Mouse (Mus musculus): ENCODE measurements around the gene Grem2.

Gene Grem2

DNA sequence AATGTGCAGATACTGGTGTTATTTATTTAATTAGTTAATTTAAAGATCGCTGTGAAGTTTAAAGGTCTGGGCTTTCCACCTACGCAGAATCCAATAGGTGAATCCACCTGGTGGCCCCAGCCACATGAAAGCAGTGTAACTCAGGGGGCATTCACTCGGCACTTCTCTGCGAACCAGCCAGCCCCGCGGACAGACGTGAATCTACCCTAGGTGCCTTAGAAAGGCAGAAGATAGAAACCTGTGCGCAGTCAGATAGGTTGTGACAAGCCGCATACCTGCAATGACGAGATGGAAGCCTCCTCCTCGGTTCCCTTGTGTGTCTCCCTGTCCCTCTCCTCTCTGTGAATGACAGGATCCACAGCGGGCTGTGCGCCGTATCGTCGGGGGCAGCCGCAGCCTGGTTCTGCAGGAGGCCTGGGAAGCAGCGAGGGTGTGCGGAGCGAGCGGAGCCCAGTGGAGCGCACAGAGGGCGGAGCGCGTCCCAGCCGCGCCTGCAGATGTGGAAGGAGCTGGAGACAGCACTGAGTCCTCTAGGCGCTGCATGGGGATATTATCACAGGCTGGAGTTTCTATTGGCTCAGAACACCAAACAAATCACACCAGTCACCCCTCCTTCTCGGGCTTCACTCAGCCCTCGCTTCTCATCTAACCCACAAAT is at the start of gene Grem2:
TSS of gene Grem2 (minus strand) at position 522 of the 658 bp plus-strand sequence.
- DNase-seq (ENCODE audit: low spot score), result no peak

DNA sequence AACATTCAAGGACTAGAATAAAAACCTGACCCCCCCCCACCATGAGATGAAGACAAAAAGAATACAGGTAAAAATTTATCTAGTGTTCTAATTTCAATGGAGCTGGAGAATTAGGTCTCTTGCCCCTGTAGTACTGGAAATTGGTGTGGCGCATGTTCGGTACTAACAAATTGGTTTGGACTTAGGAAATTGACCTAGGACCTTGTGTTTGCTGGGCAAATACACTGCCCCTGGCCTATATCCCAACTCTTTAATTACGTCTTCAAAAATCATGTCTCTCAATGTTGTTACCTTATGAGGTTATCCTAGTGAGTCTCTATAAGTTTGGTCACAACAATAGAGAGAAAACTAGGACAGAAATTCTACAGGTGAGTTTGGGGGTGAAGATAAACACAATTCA is 38.2 kb upstream of the Grem2 start:
- DNase-seq (ENCODE audit: low spot score), result no peak

DNA sequence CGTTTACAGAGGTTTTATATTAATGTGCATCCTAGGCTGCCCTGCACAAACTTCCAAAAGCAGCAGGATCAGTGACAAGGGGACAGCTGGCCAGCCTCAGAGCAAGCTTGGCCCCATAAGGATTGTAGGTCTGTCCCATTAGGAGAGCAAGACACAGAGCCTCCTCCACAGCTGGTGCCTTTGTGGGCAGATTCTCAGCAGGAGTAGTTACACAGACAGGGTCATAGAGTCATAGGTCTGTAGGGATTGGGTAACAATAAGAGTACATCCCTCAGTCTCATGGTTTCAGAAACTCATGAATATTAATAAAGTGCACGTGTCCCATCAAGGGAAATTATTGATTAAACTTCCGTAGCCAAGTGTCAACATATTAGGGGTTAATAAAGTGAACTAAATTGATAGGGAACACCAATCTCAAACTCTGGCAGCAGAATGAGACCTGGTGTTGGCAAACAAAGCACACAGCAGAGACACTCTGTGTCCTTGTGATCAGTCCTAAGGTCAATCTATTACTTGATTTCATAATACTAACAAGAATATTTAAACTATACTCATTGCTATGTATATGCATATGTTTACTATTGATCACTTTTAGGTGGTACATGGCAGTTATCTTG is 9.5 kb upstream of the Grem2 start:
- no peak for DNase-seq (ENCODE audit: low spot score)

DNA sequence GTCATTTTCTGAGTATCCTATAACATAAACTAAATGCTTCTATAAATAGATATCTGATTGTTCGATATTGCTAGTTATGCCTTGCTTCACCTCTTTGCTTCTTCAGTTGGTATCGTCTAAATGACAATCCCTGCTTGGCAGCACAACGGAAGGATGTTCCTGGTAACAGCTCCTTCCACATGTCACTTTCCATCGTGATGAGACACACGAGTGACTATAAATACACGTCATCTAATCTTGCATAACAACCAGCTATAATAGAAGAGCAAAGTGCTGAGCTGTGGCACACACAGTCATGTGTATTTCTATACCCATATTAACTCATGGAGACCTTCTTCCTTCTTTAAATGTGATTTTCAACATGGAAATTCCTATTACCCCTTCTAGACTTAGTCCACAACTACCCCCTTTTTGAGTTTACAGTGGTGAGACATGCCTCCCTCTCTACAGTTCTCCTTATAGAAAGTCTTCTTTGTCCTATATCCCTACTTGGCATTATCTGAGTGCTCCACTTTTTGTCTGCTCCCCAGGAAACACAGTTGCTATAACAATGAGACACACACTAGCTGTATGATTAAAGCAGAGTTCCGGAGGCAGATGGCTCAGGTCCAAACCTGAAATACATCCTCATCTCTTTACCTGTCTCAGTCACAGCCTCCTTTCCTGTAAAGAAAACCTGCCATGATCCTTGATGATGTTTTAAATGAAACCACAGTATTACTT is 8.0 kb upstream of the Grem2 start:
- DNase-seq (ENCODE audit: low spot score), result no peak

DNA sequence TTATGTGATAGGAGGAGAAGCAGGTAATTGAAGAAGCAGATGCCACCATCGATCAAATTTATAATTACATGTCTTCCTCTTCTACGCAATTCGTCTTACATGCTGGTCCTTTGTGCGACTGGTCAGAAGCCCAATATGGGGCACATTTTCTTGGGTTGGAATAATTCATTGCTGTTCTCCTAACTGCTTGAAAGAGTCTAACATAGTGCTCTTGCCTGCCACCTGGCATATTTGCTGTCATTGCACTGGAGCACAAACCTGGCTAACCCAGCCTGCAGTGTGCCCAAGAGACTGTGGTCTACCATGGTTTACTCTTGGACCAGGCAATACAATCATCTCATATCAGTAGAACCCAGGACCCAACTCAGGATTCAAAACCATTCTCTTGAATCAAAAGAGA is 2.7 kb downstream of the Grem2 start:
- no peak for DNase-seq (ENCODE audit: low spot score)

DNA sequence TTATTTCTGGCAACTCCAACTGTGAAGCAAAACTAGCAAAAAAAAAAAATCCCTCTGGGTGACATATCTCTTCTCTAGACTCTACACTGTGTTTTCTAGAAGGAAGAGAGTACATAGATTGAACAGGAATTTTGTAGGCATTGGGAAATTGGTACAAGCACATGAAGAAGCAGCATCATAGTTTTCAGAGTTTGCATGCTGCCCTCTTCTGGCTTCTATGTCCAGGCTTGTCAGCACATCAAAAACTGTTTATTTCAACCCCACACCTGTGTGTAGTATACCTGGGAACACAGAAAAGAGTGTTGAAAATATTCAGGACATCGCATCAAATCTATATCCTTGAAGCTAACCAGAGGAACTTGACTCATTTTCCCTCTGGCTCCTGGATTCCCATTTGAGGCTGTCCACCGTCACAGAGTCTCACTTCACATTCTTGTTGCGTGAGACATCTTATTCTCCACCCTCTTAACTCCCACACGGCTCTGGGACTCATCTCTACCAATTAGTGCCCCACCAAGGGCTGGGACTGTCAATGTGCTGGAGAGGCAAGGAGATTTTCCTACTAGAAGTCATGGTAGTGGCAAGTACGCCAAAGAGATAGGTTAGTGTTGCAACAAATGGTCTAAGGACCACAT is 3.3 kb downstream of the Grem2 start:
- DNase-seq (ENCODE audit: low spot score), result no peak

DNA sequence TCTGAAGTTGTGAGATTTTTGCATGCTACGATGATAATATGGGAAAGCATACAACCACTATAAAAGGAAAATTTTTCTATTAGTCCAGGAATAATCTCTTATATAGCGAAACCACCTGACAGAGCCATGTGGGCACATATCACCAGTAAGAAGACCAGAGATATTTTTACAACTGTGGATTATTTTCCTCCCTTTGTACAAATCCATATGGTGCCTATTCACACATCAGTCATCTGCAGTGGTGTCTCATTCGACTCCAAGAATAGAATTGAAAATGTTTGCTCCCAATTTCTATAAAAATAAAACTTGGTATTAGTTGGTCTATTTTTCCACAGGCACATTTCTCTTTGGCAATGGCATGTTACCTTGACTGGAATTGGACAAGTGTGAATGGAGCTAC is 11.8 kb downstream of the Grem2 start:
- DNase-seq (ENCODE audit: low spot score), result no peak

DNA sequence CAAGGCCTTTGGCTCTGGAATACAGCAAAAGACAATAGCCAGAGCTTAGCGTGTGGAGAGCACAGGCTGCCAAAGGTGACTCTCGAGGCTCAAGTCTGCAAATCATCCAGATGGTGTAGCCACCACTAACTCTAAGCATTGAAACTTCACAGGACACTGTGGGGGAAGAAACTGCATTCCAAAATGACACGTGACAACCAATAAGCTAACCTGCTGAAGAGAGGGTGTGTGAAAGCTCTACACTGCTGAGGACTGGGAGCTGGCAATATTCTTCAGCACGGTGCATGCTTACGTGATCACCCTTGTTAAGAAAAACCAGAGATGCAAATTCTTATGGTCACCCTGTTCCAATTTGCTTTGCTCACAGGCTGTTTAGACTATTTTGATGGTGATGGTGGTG is 13.4 kb downstream of the Grem2 start:
- no peak for DNase-seq (ENCODE audit: low spot score)

DNA sequence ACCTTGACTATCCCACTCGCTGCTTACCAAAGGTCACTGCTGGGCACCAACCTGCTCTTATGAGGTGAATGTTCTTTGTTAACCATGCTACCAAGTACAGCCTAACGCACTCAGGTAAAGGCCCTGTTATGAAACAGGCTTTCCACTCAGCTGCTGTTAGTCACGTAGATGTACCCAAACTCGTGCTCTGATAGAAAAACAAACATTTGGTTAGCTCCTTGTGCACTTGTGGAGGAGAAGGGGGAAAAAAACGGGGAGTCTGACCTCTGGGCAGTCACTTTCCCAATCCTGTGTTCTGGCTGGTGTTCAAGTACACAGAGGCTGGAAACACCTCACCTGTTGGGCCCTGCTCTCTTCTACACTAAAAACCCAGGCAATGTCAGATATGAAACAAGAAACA is 14.0 kb downstream of the Grem2 start:
- DNase-seq (ENCODE audit: low spot score), result no peak

DNA sequence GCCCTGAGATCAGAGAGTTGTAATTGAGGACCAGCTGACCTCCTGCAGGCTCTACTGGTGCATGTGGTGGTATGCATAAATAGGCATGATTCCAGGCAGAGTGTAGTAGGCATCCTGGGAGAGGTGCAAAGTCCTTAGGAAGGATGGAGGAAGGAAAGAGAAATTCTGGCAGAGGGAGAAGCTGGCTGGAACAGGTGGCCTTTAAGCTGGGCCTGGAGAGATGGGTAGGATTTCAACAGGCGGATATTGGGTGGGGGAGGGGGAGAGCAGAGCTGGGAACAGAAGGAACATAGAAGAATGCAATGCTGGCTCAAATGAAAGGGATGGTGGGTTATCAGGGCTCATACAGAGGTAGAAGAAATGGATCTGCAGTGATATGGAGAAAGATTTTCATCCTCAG is 18.9 kb downstream of the Grem2 start:
- no peak for DNase-seq (ENCODE audit: low spot score)

DNA sequence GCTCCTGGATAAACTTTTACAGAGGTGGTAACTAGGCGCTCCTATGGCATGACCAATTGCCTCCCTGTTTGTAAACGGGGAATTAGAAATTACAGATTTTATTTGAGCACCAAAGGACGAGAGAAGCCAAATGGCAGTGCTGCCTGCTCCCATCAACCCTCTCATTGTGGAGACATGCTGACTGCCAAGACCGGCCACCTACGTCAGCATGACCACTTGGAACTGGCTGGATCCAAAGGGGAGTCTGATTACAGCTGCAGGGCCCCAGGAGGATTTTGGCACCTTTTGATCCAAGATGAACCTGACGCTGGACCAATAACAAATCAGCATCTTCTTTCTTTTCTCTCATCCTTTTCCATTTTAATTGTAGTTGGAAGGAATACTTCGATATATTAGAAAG is 29.1 kb downstream of the Grem2 start:
- DNase-seq (ENCODE audit: low spot score), result no peak

DNA sequence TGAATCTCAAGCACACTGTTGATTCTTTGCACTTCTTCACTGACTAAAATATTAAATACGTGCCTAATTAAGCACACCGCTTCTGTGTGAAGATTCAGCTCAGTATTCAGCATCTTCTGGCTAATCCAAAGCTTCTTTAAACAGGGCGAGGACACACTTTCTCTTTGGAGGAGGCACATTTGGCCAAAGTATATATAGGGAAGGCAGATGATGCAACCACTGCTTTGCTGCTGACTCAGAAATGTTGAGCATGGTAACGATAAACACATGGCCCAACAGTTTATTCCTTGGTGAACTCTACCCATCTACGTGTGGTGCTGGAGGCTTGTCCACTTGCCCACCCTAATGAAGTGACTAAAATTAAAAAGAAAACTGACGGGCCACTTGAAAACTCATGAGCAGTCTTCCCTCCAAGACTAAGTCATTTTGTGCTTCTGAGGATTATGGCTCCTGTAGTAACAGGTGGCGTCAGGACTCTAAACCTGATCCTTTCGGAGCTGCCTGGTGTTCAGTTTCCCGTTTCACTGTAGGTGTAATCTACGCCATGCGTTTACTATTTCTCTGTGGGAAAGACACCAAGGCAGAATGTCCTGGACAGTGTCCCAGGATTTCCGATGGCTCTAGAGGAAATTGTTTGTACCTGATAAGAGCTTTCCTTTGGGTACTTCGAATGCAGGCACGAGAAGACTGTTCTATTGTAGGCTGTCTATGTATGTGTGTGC is 32.8 kb downstream of the Grem2 start:
- DNase-seq (ENCODE audit: low spot score), result no peak

DNA sequence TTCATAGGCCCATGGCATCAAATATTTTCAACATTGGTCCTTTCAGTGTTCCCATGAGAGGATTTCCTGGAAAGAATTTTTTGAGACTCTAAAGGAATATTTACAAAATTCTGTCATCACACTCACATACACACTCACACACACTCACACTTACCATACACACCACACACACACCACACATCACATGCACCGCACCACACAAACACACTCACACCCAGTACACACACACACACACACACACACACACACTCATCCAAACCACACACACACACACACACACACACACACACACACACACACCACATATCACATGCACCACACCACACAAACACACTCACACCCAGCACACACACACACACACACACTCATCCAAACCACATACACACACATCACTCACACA is 33.5 kb downstream of the Grem2 start:
- no peak for DNase-seq (ENCODE audit: low spot score)

DNA sequence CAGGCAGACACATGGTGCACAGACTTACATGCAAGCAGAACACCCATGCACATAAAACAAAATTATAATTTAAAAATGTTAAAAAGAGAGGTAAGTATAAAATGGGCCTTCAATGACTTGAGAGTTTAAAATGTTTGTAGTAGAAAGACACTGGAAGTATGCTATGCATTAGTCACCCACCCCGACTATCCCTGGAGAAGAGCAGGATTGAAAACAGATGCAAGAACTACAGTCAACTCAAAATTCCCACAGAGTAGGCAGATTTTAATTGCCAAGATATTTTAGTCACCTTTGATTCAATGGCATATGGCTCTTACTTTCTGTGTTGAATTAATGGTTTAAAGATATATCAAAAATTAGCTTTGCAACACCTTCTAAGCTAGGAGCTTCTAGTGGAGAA is 39.1 kb downstream of the Grem2 start:
- DNase-seq (ENCODE audit: low spot score), result no peak

DNA sequence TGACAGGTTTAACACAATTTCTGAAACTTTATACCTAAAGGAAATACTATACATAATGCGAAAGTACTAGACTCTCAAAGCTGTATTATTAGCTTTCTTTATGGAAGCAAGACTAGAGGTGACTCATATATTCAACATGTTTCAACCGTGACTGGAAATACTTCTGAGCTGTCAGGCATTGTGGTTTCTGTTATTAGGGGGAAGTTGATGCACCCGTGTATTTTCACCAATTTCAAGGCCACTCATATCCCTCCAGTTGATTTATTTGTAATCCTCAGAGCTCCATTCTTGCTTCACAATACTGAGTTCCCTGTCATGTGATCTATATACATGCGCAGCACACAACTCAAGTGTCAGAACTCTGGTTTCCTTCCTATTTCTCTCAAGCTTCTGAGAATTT is 46.4 kb downstream of the Grem2 start:
- DNase-seq (ENCODE audit: low spot score), result no peak

DNA sequence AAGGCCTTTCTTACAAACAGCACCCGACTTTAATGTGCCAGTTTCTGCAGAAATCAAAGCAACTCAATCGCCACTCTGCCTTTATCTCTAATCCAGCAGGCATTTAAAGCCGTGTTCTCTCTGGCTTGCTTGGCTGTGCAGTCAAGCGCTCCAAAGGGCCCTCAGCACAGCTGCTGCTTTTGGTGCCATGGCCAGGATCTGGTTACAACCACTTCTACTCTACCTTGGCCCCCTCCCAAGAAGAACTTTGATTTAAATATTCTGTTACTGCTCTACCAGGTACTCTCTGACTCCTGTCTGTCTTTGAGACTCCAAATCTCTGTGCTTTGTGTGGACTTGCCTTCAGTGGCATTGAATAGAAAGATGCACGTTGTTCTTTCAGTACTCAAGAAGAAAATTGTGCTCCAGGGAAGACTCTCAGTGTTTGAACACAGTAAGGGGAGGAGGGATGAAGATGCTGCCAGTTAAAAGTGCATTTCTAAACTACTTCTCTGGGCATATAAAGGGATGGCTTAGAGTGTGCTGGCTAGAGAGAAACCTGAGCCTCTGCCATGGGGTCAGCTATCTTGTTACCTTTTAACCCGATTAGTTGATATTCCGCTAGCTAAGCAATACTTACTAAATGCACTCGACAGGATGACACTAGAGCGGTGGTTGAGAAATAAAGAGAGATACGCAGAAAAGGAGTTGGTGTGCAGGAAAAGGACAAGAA is 61.1 kb downstream of the Grem2 start:
- DNase-seq (ENCODE audit: low spot score), result no peak

DNA sequence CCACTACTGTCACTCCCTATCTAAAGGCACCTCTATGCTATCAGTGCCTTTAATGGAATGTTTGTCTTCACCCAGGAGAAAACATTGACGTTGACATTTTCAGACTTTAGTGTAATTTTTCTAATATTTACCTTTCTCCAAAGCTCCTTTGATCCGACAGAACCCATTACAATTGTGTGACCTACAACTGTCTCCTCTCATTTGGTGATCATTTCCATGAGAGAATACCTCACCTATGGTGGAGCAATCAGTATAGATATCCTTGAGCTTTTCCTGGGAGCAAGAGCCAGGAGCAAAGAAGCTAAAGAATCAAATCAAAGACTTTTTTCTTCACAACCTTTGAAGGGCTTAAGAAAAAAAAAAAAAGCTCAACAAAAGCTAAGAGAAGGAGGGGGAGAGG is 65.4 kb downstream of the Grem2 start:
- no peak for DNase-seq (ENCODE audit: low spot score)

DNA sequence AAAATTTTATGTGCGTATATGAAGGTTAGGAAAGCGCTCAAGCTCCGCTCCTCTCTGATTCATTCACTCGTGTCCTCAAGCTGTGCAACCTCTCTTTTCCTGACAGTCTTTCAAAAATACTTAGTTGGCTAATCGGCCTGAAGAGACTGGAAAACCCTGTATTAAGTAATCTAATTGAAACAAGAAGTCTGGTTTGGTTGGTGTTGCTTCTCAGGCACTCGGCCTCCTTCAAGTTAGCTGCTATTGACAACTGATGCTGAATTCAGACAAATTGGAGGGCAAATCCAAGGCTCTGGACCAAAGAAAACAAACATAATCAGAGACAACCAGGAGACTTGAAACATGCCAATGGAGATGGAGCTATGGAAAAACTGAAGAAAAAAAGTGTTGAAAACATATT is 76.8 kb downstream of the Grem2 start:
- no peak for DNase-seq (ENCODE audit: low spot score)

DNA sequence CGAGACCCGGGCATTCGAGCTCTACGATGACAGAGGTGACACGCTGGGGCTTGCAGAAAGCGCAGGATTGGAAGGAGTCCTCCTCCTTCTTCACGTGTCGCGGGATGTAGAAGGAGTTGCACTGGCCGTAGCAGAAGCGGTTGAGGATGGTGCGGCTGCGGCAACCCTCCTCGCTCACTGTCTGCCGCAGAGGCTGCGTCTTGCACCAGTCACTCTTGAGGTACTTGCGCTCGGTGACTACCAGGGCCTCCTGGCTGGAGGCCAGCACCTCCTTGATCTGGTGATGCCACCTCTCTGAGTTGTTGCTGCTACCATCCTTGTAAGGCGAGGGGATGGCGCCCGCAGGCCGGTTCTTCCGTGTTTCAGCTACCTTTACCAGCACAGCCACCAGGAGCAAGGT is 84.8 kb downstream of the Grem2 start:
- DNase-seq (ENCODE audit: low spot score), result no peak

DNA sequence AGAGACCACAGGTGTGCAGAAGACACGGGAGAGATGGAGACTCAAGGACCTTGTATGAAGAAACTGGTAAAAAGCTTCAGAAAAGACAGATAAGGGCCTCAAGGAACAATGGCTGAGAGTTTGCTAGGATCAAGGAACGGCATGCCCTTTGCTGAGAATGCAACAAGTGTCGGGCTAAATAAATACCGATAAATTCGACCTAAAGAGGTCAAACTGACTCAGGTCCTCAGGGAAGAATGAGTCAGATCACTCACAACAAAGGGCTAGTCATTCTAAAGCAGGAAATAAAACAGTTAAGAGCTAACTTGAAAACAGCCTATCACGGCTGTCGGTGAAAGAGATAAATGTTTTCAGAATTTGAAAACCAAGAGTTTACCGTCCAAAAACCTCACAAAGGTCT is 95.1 kb downstream of the Grem2 start:
- no peak for DNase-seq (ENCODE audit: low spot score)

DNA sequence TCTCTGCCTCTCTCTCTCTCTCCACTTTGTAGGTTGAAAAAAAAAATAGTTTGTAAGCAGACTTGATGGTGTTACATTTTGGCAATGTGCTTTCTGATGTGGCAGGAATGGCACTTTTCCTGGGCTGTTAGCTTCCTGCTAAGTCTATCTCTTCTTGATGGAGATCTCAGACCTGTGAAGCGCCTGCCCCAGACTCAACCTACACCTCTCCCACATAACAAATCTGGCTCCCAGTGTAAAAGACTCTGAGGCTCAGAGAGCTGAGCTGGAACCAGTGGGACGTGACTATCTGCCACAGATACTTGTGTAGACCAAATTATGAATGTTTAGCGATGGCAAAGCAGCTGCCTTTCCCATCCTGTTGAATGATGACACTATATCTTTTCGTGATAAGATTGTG is 109.8 kb downstream of the Grem2 start:
- no peak for DNase-seq (ENCODE audit: low spot score)

DNA sequence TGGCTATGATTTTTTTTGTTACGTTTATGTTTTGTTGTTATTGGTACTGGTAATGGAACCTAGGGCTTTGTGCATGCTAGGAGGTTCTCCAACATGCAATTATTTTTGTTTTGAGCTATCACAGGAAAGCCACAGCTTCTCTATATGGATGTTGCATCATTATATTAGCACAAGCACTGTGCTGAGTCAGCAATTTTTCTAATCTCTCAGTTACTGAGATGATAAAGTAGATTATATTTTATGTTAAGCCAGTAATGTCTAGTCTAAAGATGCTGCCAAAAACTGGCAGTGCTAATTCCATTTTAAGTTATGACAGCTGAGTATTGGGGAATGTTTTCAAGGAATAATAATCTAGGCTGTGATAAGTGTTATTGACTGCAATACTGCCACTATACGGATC is 133.0 kb downstream of the Grem2 start:
- no peak for DNase-seq (ENCODE audit: low spot score)
